Mouse (Mus musculus) heart, embryonic 15.5 days (tissue): ENCODE measurements around the gene Thap4. TPM values are rescaled to one million over a fixed set of nuclear protein-coding genes. Genes with fewer than 3 reads are reported as not detected.

Experiments used
- ATAC-seq: fragments of 200-750 bp; cut with Nextera tagmentation; replicated peaks from 2 replicates; pipeline ENCODE4 v1.8.0; 2017; ENCODE audit warnings: low read depth, moderate TSS enrichment; ENCODE audit not compliant: insufficient number of reproducible peaks, insufficient read depth, low FRiP score
- H3K27ac ChIP-seq: fragments of 300-500 bp; sonication (generic); 2 replicates; pipeline ENCODE4 v1.5.1; 2015; ENCODE audit warnings: mild to moderate bottlenecking, inconsistent platforms
- H3K27me3 ChIP-seq: fragments of 300-500 bp; sonication (generic); 2 replicates; pipeline ENCODE4 v1.6.1; 2015; ENCODE audit warnings: inconsistent platforms
- H3K36me3 ChIP-seq: fragments of 300-500 bp; sonication (generic); 2 replicates; pipeline ENCODE4 v1.6.1; 2015; ENCODE audit warnings: mild to moderate bottlenecking, inconsistent platforms
- H3K4me1 ChIP-seq: fragments of 300-500 bp; sonication (generic); replicated peaks from 2 replicates; pipeline ENCODE4 v1.6.1; 2015; ENCODE audit warnings: inconsistent platforms
- H3K4me2 ChIP-seq: fragments of 300-500 bp; sonication (generic); 2 replicates; pipeline ENCODE4 v1.6.1; 2015; ENCODE audit warnings: inconsistent platforms, mild to moderate bottlenecking, moderate library complexity
- H3K4me3 ChIP-seq: fragments of 300-500 bp; sonication (generic); 2 replicates; pipeline ENCODE4 v1.5.1; 2015; ENCODE audit warnings: mild to moderate bottlenecking, inconsistent platforms
- H3K9ac ChIP-seq: fragments of 300-500 bp; sonication (generic); 2 replicates; pipeline ENCODE4 v1.6.1; 2015; ENCODE audit warnings: mild to moderate bottlenecking, inconsistent platforms
- H3K9me3 ChIP-seq: fragments of 300-500 bp; sonication (generic); replicated peaks from 2 replicates; pipeline ENCODE4 v1.6.1; 2016; ENCODE audit warnings: inconsistent platforms
- WGBS: fragments of 180-500 bp; shearing (Covaris S2); methylation state at CpG from one replicate; pipeline ENCODE4 v1.1.7; 2015; ENCODE audit warnings: mixed read lengths; 5-methylcytosine and 5-hydroxymethylcytosine counted together
- polyA plus RNA-seq: library from polyadenylated mRNA; unstranded; fragments of >200 nt; fragmentation: Nextera tagmentation; extraction: Ambion mirVana; gene quantifications from 2 replicates; pipeline ENCODE4 v1.2.1, GENCODE M21; 2015

Gene Thap4
- polyA plus RNA-seq, 1 experiment from 2014 or later: 51.4 TPM

DNA sequence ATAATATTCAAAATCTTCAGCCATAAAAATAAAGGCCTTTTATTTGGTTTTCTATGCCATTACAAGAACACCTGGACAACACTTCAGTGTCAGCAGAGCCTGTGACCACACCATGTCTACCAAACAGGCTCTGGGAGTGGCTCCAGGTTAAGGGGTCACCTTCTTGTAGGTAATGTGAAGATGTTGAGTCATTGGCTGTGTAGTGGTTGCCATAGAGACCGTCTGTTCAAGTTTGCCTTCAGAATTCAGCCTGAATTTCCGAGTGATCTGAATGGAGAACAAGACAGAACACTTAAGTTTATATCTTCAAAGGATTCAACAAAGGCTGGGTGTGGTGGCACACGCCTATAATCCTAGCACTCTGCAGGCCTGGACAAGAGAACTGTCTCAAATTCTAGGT lies 49.3 kb downstream of the Thap4 start:
- 75% methylated on average over 3 of the region's 3 CpGs for WGBS
- ATAC-seq: no peak
- no peaks in the 10 kb centered on the region for H3K27me3 ChIP-seq

DNA sequence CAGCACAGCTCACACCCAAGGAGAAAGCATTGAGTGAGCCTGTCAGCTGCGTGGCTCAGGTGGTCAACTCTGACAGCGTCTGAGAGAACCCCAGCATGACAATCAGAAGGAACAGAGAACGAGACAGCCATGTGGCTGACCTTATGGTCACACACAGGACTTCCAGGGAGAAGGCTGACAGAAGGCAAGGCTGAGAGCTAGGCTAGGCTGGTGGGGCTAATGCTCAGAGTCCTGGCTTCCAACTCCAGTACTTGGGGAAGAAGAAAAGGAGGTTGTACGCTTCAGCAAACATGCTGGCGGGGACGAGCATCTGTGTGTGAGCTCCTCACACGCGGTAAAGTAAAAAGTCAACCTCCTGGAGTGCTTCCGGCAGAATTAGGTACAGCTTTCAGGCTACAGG lies 50.3 kb downstream of the Thap4 start:
- WGBS: 85% methylated on average over 9 of the region's 9 CpGs
- ATAC-seq: no peak
- Histone ChIP-seq H3K4me2 (no peak overlapping the region), H3K27ac (no peak overlapping the region), H3K4me3 (no peak overlapping the region), H3K9me3 (no peaks in the 10 kb centered on the region), H3K4me1 (no peaks in the 10 kb centered on the region), H3K9ac (no peak overlapping the region), H3K27me3 (no peaks in the 10 kb centered on the region), H3K36me3 (0 out of 2 replicates have a peak, but pooled peaks cover 24% of the 10 kb centered on the region)

More for the DNA sequence above, 49.3 kb downstream of the Thap4 start:
- H3K4me3 ChIP-seq: no peak overlapping the region
- no peaks in the 10 kb centered on the region for H3K9me3 ChIP-seq
- no peak overlapping the region for H3K4me2 ChIP-seq
- H3K4me1 ChIP-seq: no peaks in the 10 kb centered on the region
- H3K9ac ChIP-seq: no peak overlapping the region
- no peak overlapping the region for H3K27ac ChIP-seq
- 0 out of 2 replicates have a peak, but pooled peaks cover 24% of the 10 kb centered on the region for H3K36me3 ChIP-seq

GRCm38 (mm10) chr1:93703472-93704048 lies 51.1 kb downstream of the Thap4 start:
- 0 out of 2 replicates have a peak, but pooled peaks cover 24% of the 10 kb centered on the region for H3K36me3 ChIP-seq
- no peaks in the 10 kb centered on the region for H3K27me3 ChIP-seq
- ATAC-seq: no peak
- H3K4me2 ChIP-seq: no peak overlapping the region
- no peak overlapping the region for H3K9ac ChIP-seq
- H3K4me3 ChIP-seq: no peak overlapping the region
- no peak overlapping the region for H3K27ac ChIP-seq
- H3K4me1 ChIP-seq: no peaks in the 10 kb centered on the region
- WGBS: 82% methylated on average over 10 of the region's 10 CpGs
- no peaks in the 10 kb centered on the region for H3K9me3 ChIP-seq

- WGBS: 45% methylated on average over 1 of the region's 1 CpGs
- Histone ChIP-seq H3K4me2 (no peak overlapping the region), H3K36me3 (0 out of 2 replicates have a peak, but pooled peaks cover 20% of the 10 kb centered on the region), H3K4me1 (peaks cover 8% of the 10 kb centered on the region), H3K27me3 (no peaks in the 10 kb centered on the region), H3K27ac (no peak overlapping the region), H3K9ac (no peak overlapping the region), H3K9me3 (no peaks in the 10 kb centered on the region), H3K4me3 (no peak overlapping the region)
- no peak for ATAC-seq
These were observed 52.6 kb downstream of the Thap4 start for GRCm38 (mm10) chr1:93702106-93702505.

DNA sequence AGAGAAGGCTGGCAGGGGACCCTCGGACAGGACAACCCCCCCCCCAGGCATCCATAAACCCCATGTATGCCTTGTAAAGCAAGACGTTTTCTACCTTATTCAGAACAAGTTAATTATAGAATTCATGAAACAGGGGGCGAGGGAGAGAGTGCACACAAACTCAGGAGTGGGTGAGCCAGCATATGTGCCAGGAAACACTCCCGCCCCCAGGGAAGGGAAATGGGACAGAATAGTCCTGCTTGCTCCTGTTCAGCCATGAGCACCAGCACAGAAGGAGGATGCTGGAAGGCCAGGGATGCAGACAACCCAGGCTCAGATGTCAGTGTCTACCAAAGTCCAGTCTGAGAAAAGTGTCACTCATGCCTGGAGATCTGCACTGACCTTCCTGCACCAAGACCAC lies 55.5 kb downstream of the Thap4 start:
- no peaks in the 10 kb centered on the region for H3K27me3 ChIP-seq
- WGBS: 68% methylated on average over 4 of the region's 4 CpGs

DNA sequence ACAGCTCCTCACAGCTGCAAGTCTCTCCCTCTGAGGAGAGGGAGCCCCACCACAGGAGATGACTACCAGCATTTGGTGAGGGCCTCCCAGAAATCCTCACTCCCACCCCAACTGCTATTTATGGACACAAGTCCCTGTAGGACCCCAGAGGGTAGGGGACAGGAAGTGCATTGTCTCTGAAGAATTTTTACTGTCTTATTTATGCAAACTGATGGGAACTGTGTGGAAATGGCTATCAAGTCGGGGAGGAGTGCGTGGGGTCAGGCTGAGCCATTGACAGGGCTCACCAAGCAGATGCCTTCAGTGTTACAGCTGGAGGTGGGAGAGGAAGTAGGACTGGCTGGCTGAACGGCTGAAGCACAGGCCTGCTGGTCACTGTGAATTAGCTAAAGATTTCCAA lies 57.3 kb downstream of the Thap4 start:
- Histone ChIP-seq H3K9ac (no peak overlapping the region), H3K4me3 (no peak overlapping the region), H3K4me2 (no peak overlapping the region), H3K36me3 (no peaks in the 10 kb centered on the region), H3K9me3 (no peaks in the 10 kb centered on the region), H3K27ac (peak overlapping the region; percentile 35), H3K4me1 (peaks cover 28% of the 10 kb centered on the region), H3K27me3 (no peaks in the 10 kb centered on the region)
- WGBS: 41% methylated on average over 3 of the region's 3 CpGs
- ATAC-seq: 0 out of 2 replicates have a peak, but pooled peaks have one; percentile 29

More for the DNA sequence above, 55.5 kb downstream of the Thap4 start:
- Histone ChIP-seq H3K4me1 (peaks cover 28% of the 10 kb centered on the region), H3K4me3 (no peak overlapping the region), H3K9me3 (no peaks in the 10 kb centered on the region), H3K27ac (no peak overlapping the region), H3K36me3 (0 out of 2 replicates have a peak, but pooled peaks cover 7% of the 10 kb centered on the region), H3K9ac (no peak overlapping the region), H3K4me2 (no peak overlapping the region)
- ATAC-seq: no peak

DNA sequence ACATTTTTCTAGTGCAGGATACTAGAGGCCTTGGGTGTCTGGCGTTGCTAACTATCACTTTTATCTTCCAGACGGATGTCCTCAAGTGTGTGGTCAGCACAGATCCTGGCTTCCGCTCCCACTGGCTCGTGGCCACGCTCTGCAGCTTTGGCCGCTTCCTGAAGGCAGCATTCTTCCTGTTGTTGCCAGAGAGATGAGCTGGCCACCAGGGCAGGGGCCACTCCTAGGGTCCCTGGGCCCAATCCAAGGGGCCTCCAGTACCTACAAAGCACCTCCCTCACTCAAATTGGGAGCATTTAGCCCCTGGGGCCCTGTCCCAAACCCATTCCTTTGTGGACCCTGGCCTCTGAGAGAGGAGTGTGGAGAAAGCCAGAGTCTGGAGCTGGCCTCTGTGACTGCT lies 59.7 kb downstream of the Thap4 start:
- ATAC-seq: no peak; the same call in 1 of the 2 replicates
- Histone ChIP-seq H3K27ac (peak overlapping the region; percentile 72), H3K9me3 (no peaks in the 10 kb centered on the region), H3K4me3 (no peak overlapping the region), H3K27me3 (no peaks in the 10 kb centered on the region), H3K4me2 (no peak overlapping the region), H3K36me3 (no peaks in the 10 kb centered on the region), H3K9ac (no peak overlapping the region), H3K4me1 (peaks cover 28% of the 10 kb centered on the region)
- 25% methylated on average over 6 of the region's 6 CpGs for WGBS

DNA sequence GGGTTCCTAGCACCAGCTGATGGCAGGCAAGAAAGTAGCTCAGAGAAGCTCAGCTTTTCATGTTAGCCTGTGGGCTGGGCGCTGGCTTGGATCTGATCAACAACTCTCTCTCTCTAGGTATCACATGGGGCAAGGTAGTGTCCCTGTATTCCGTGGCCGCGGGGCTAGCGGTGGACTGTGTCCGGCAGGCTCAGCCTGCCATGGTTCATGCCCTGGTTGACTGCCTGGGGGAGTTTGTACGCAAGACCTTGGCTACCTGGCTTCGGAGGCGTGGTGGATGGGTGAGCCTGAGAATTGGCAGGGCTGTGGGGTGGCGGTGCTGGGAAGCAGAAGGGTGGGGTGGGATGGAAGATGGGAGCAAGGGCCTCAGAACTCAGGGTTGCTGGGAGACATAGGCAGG lies 60.7 kb downstream of the Thap4 start:
- 94% methylated on average over 10 of the region's 10 CpGs for WGBS

GRCm38 (mm10) chr1:93693502-93693901 lies 61.2 kb downstream of the Thap4 start:
- Histone ChIP-seq H3K4me3 (no peak overlapping the region), H3K27ac (no peak overlapping the region), H3K9me3 (no peaks in the 10 kb centered on the region), H3K4me2 (no peak overlapping the region), H3K27me3 (no peaks in the 10 kb centered on the region), H3K9ac (no peak overlapping the region), H3K36me3 (no peaks in the 10 kb centered on the region; the same call in 1 of the 2 replicates), H3K4me1 (peaks cover 33% of the 10 kb centered on the region)
- no peak for ATAC-seq
- WGBS: 86% methylated on average over 3 of the region's 3 CpGs

More for the DNA sequence above, 60.7 kb downstream of the Thap4 start:
- no peaks in the 10 kb centered on the region for H3K9me3 ChIP-seq
- no peak overlapping the region for H3K9ac ChIP-seq
- H3K27me3 ChIP-seq: no peaks in the 10 kb centered on the region
- no peak overlapping the region for H3K27ac ChIP-seq
- H3K4me3 ChIP-seq: no peak overlapping the region
- no peaks in the 10 kb centered on the region; the same call in 1 of the 2 replicates for H3K36me3 ChIP-seq
- ATAC-seq: no peak
- H3K4me2 ChIP-seq: no peak overlapping the region
- peaks cover 29% of the 10 kb centered on the region for H3K4me1 ChIP-seq

- Histone ChIP-seq H3K4me1 (peaks cover 39% of the 10 kb centered on the region), H3K27me3 (no peaks in the 10 kb centered on the region), H3K4me2 (no peak overlapping the region), H3K9ac (no peak overlapping the region), H3K27ac (no peak overlapping the region), H3K9me3 (no peaks in the 10 kb centered on the region), H3K36me3 (no peaks in the 10 kb centered on the region; the same call in 1 of the 2 replicates), H3K4me3 (no peak overlapping the region)
- 84% methylated on average over 9 of the region's 9 CpGs for WGBS
- ATAC-seq: no peak
These were observed 61.9 kb downstream of the Thap4 start for GRCm38 (mm10) chr1:93692773-93693172.

GRCm38 (mm10) chr1:93691786-93692357 lies 62.8 kb downstream of the Thap4 start:
- no peak overlapping the region for H3K4me2 ChIP-seq
- no peaks in the 10 kb centered on the region for H3K27me3 ChIP-seq
- H3K4me3 ChIP-seq: no peak overlapping the region
- 78% methylated on average over 10 of the region's 10 CpGs for WGBS
- ATAC-seq: no peak
- H3K9me3 ChIP-seq: no peaks in the 10 kb centered on the region
- no peaks in the 10 kb centered on the region; the same call in 1 of the 2 replicates for H3K36me3 ChIP-seq
- H3K9ac ChIP-seq: no peak overlapping the region
- peaks cover 37% of the 10 kb centered on the region for H3K4me1 ChIP-seq
- H3K27ac ChIP-seq: no peak overlapping the region

DNA sequence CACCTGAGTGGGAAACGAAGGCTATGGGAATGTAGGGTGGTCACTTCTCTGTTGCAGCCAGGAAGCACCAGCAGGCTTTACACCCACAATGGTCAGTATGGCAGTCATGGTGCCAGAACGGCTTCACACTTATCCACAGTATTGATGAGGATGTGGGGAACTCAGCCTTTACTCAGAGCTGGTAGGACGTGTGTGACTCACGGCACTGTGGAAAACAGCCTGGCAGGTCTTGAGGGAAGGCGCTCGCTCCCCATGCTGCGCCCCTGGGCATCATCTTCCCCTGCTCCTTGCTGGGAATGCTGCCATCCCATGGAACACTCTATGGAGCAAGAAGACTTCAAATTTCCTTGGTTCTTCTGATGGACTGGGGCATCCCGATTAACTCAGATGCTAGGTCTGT lies 63.6 kb downstream of the Thap4 start:
- no peak for ATAC-seq
- H3K27me3 ChIP-seq: no peaks in the 10 kb centered on the region
- H3K9me3 ChIP-seq: no peaks in the 10 kb centered on the region
- no peak overlapping the region for H3K9ac ChIP-seq
- H3K4me2 ChIP-seq: no peak overlapping the region
- H3K4me1 ChIP-seq: peaks cover 39% of the 10 kb centered on the region
- no peak overlapping the region for H3K4me3 ChIP-seq
- WGBS: 91% methylated on average over 8 of the region's 8 CpGs
- no peak overlapping the region for H3K27ac ChIP-seq
- H3K36me3 ChIP-seq: no peaks in the 10 kb centered on the region; the same call in 1 of the 2 replicates
